Mouse (Mus musculus) right cerebral cortex, adult 18-20 months (tissue): ENCODE results near the gene Nol3.

Experiments used
- DNase-seq: peaks from one replicate; pipeline ENCODE4 v3.0.0; 2022; ENCODE audit warnings: mixed read lengths

Nol3 gene

DNA sequence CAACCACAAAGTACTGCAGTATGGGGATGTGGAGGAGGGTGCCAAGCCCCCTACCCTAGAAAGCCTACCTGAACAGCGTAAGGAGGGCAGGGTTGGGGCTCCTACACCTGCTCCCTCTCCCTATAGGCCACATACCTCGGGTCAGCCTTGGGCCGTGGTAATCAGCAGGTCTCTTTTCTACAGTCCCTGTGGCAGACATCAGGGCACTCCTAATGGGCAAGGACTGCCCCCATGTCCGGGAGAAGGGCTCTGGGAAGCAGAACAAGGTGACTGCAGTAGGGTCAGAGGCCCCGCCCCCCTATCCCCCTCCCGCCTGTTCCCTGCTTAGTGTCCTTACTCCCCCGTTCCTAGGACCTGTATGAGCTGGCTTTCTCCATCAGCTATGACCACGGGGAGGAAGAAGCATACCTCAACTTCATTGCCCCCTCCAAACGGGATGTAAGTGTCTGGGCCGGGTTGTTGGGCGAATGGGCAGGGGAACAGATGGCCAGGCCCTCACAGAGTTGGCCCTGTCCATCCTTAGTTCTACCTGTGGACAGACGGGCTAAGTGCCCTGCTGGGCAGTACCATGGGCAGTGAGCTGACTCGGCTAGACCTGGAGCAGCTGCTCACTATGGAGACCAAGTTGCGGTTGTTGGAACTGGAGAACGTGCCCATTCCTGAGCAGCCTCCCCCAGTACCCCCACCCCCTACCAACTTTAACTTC, 33.4 kb downstream of the Nol3 start:
- no peak for DNase-seq

DNA sequence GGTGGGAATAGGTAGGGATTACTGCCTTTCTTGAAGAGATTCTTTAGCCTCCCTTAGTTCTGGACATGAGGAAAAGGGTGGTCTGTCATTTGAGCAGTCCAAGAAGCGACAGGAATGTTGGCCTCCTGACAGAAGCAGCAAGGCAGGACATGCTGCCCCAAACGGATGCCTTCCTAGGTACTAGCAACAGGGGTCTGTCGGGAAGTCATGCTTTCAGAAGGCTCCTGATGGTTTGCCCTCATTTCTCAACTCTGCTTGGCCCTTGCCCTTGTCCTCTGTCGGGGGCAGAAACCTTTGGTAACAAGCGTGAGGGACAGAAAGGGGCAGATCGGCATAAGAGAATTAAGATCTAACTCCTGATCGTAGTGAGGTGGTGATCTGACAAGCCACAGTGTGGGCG, 34.2 kb downstream of the Nol3 start:
- no peak for DNase-seq

DNA sequence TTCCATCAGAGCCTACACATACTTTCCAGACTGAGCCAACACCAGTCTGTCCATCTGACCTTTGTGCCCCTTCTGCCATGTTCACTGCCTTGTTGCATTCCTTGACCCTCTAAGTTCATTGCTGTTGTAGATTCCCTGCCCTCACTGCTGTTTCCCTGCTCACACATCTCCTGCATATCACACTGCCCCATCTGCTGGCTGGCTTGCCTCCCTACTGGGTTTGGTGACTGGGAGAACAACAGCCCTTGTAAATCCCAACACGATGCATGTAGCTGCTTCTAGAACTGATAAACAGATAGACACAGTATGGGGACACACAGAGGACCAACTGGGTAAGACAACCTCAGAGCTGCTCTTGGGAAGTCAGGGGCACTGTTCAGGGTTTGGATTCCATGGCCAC, 35.8 kb downstream of the Nol3 start:
- no peak for DNase-seq

DNA sequence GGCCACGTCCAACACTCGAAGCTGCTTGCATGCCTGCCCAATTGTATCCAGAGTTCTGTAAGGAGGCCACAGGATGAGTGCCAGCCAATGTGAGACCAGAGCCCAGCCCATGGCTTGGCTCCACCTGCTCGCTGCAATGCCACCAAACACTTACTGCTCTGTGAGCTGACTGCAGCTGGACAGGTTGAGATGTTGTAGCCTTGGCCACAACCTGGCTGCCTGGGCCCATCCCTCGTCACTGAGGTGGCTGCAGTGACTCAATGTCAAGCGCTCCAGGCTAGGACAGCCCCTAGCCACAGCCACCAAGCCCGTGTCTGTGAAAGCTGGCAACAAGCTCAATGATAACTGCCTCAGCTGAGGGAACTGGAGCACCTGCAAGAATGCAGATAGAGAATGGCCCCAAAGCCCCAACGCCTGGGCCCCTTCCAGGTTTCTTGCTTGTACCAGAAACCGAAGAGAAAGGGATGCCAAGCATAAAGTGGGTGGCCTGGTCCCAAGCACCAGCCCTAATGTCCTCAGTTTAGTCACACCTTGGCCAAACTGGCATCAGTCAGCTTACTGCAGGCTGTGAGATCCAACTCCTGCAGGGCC, 37.0 kb downstream of the Nol3 start:
- DNase-seq: no peak

DNA sequence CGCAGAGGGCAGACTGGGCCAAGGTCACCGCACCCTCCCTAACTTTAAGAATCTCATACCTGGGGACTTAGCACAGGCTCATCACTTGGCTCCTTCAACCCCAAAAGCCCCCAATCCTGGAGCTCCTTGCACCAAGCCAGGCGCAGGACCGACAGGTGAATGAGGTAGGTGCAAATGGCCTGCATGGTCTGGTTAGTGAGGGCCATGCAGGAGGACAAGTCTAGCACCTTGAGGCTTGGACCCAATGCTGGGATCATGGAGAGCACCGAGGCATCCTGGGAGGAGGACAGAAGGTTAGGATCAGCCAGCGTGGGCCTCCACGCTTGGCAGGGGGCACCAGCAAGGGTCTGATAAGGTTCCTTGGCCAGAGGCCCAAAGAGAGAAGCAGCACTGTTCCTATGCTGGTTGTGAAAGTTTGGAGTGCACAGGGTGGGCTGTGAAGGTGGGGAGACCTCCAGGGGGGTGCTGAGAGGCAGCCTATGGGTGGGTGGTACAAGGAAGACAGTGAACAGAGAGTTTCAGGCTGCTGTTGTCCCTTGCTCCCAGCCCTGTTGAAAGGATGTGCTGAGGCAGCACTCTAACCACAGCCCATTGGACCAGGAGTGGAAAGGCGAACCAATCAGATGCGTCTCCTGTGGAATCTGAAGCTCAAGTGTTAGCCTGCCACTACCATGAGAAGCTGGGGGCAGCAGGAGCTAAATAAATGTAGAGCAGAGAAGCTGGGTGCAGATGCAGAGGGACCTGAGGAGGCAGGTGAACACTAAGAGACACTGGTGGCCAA, 37.9 kb downstream of the Nol3 start:
- DNase-seq: no peak

DNA sequence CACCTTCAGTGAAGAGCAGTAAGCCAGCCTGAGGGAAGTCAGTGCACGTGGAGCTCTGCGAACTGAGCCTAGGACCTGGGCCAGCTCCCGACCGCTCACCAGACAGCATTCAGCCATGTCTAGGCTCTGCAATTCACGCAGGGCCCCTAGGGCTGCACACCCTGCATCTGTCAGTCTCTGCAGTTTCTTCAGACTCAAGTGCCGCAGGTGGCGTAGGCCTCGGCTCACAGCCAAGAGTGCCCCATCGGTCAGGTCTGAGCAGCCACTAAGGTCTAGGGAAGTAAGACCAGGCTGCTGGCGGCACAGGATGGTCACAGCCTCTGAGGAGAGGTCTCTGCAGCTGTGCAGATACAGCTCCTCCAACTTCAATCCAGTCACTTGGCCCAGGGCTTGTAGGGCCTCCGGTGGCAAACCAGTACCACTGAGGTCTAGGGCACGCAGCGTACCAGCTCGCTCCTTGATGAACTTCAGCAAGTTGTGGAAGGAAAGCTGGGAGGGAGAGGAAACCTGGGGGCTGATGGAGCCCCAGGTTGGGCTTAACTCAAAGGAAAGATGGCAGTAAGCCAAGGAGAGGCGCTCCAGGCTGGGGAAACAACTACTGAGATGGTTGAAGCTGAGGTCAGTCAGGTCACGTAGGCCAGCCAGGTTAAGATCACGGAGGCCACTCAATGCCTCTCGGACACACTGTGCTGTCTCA, 39.3 kb downstream of the Nol3 start:
- no peak for DNase-seq

DNA sequence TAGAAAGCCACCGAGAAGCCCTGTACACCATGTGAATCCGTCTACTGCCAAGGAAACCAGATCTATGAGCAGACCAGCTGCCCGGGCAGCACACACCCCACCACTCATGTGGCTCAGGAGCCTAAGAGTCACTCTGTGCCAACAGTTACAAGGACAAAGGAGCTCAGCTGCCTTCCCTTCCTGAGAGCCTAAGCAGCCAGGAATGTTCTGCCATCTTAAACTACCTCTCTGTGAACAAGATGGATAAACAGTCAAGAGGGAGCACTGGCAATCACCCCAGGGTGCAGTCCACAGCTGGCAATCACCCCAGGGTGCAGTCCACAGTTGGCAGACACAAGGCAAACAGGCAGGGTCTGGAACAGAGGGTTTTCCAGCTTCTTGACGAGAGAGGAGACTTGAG, 42.0 kb downstream of the Nol3 start:
- no peak for DNase-seq

DNA sequence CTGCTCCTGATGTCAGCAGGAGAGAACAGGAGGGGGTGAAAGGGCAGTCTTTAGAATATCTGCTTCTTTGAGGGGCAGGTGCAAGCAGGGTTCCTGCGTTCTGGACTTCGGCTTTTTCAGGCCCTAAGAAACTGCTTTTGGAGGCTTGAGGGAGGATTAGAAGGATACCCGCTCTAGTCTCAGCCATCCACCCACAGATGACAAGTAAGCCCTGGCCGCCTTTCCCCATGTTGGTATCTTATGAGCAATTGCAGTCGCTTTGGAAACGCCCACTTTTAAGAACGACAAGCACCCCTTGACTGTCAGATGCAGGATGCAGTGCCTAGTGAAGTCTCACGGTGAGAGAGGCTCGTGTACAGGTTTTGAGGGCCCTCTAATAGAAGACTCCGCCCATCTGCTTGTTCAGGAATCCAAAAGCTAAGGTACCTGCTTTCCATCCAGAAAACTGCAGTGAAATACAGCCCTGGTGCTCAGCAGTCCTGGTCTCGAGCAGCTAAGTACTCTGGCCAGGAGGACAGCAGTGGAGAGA, 42.8 kb downstream of the Nol3 start:
- no peak for DNase-seq

DNA sequence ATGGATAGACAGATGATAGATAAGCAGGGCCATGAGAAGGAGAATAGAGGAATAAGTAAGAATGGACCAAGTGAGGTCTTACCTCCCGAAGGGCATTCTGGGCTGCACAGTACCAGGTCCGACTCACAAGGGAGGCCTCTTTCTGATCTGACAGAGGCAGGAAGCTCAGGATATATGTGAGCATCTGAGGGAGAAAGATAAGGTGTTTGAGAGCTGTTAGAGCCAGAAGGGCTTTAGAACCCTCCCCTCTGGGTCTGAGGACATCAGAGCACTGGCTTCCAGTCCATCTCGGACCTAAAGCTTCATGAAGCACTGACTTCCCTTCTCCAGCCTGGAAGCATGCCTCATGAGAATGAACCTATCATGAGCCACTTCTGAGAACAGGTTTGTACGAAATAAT, 47.2 kb downstream of the Nol3 start:
- DNase-seq: no peak

DNA sequence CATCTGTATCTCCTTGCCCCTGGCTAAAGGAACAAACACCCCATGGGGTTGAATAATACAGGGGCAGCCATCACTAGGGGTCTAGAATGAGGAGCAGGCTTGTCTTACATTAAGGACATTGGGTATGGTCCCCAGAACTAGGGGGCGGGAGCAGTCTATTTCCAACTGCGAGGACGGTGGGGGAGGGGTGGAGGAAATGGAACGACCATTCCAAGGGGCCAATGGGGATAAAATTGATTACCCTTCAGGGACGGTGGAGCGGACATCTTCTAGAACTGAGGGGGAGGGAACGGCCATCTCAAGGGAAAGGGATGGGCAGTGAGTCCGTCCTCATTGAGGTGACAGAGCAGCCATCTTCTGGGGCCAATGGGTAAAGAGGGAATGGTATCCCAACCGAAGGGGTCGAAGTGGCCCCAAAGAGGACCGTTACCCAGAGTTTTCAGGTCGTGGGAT, 49.7 kb downstream of the Nol3 start:
- no peak for DNase-seq

DNA sequence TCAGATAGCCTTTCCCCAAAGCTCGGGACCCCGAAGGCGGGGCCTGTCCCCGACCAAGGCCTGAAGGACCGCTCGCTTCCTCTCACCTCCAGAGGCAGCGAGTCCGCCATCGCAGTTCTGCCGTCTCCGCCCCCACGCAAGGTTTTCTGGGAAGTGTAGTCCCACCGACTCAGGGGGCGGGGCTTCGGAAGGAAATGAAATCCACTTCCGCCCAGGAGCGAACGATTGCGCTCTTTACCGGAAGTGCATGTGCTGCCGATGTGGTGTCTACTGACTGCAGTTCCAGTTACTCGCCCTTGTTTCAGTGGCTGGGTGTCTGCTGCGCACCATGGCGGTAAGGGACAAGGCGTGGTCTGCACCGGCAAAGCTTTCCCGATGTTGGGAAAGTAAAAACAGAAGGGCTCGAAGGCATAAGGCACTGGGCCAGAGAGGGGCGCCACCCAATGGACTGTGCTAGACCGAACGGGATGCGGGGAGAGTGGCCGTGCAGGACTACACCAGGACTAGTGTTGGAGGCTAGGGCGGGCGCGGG, 50.3 kb downstream of the Nol3 start, which contains the start of the genes Lrrc29 and Tmem208:
TSS of gene Lrrc29 (minus strand) at position 138 of the 532 bp plus-strand sequence.
TSS of gene Tmem208 (plus strand) at position 214 of the 532 bp plus-strand sequence.
- DNase-seq: peak; percentile 98

DNA sequence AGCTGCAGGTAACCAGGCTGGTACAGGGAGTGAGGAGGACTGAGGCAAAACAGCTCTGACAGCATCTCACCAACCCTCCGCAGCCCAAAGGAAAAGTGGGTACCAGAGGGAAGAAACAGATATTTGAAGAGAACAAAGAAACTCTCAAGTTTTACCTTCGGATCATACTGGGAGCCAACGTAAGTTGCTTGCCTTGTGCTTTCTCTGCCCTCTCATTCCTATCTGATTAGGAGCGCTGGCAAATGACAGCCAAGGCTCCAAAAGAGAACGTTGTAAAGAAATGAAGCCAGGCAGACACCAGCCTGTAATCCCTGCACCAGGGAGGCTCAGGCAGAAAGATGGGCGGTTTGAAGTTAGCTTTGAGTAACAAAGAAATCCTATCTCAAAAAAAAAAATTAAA, 51.0 kb downstream of the Nol3 start:
- no peak for DNase-seq

DNA sequence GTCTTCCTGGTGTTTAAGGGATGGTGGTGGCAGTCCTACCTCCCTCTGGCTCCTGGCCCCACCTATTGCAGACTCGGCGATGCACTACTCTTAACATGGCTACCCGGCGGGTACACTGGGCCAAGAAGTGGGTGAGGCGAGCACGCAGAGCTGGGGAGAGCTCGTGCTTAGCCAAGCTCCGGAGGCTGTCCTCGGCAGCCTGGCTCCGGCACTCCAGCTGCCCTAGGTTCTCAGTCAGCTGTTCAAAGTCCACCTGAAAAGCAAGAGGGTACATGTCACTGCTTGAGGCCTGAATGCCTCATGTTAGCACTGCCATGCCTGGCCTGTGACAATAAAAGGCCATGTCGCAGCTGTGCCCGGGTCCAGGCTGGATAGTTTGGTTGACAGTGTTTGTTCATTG, 54.4 kb downstream of the Nol3 start:
- no peak for DNase-seq

DNA sequence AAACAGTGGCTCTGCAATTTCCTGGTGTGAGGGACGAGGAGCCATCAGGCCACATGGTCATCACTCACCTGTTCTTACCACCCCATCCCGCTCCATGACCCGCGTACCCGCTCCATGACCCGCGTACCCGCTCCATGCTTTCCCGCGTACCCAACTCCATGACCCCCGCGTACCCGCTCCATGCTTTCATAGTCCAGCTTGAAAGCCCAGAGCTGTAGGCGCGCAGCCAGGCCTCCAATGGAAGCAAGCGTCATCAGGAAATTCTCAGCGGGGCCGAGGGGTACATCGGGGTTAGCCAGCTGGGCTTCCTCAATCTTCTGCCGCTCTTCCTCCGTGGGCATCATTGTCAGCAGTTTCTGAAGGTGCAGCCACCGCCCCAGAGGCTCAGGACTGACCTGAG, 55.5 kb downstream of the Nol3 start:
- DNase-seq: no peak
